ENCODE assay signal across 43 mouse cellular contexts in genomic region chr16:84507681-84508080, GRCm38 (mm10). TPM values are rescaled to one million over a fixed set of nuclear protein-coding genes. Genes with fewer than 3 reads are reported as not detected.
"Had no signal": no experiment of that assay in that cellular context is flagged by ENCODE, and none has a peak within 500 bp of the region (broad histone marks: within the 10 kb centered on the region; RNA-seq: fewer than 3 reads in every experiment).

No protein-coding gene starts in this region.

- H3K27me3 ChIP-seq: heart, embryonic 12.5 days; heart, embryonic 13.5 days; heart, embryonic 15.5 days; hindbrain, embryonic 12.5 days; hindbrain, embryonic 13.5 days; hindbrain, embryonic 15.5 days; intestine, embryonic 15.5 days; kidney, embryonic 15.5 days had no signal

- H3K9ac ChIP-seq: heart, embryonic 12.5 days; heart, embryonic 13.5 days; heart, embryonic 15.5 days; hindbrain, embryonic 12.5 days; hindbrain, embryonic 13.5 days; hindbrain, embryonic 14.5 days; hindbrain, embryonic 15.5 days; intestine, embryonic 15.5 days; kidney, embryonic 15.5 days had no signal

- H3K4me2 ChIP-seq: heart, embryonic 11.5 days; heart, embryonic 12.5 days; heart, embryonic 13.5 days; heart, embryonic 15.5 days; hindbrain, embryonic 12.5 days; hindbrain, embryonic 13.5 days; hindbrain, embryonic 14.5 days; hindbrain, embryonic 15.5 days; intestine, embryonic 15.5 days; kidney, embryonic 15.5 days had no signal

- H3K27ac ChIP-seq: heart, embryonic 13.5 days; heart, embryonic 15.5 days; hindbrain, embryonic 10.5 days; hindbrain, embryonic 12.5 days; hindbrain, embryonic 13.5 days; hindbrain, embryonic 14.5 days; hindbrain, embryonic 15.5 days; hindbrain, postnatal 0 days; intestine, embryonic 15.5 days; kidney, embryonic 15.5 days; kidney, postnatal 0 days; layer of hippocampus, adult 2 months; left cerebral cortex, adult 2 months had no signal

- DNase-seq: heart, postnatal 10 days; heart, postnatal 14 days; heart, postnatal 36 days; heart, postnatal 4 days; kidney, adult 11 months; kidney, adult 18-20 months; kidney, adult 2 months; kidney, adult 8-10 months; kidney, adult 9 months; kidney, postnatal 10 days; kidney, postnatal 14 days; kidney, postnatal 25 days; kidney, postnatal 36 days; kidney, postnatal 4 days; layer of hippocampus, adult 9-11 months; layer of hippocampus, postnatal 36 days had no signal

- H3K4me3 ChIP-seq: heart, embryonic 12.5 days; heart, embryonic 13.5 days; heart, embryonic 15.5 days; hindbrain, embryonic 10.5 days; hindbrain, embryonic 12.5 days; hindbrain, embryonic 13.5 days; hindbrain, embryonic 15.5 days; intestine, embryonic 15.5 days; kidney, embryonic 15.5 days; layer of hippocampus, adult 2 months; left cerebral cortex, adult 2 months had no signal

- H3K9me3 ChIP-seq: heart, embryonic 12.5 days; heart, embryonic 13.5 days; heart, embryonic 15.5 days; hindbrain, embryonic 10.5 days; hindbrain, embryonic 12.5 days; hindbrain, embryonic 13.5 days; hindbrain, embryonic 15.5 days; intestine, embryonic 15.5 days; kidney, embryonic 15.5 days had no signal

- H3K36me3 ChIP-seq: heart, embryonic 12.5 days; heart, embryonic 13.5 days; heart, embryonic 15.5 days; hindbrain, embryonic 10.5 days; hindbrain, embryonic 12.5 days; hindbrain, embryonic 13.5 days; hindbrain, embryonic 15.5 days; intestine, embryonic 15.5 days; kidney, embryonic 15.5 days had no signal

- H3K4me1 ChIP-seq: heart, embryonic 13.5 days; heart, embryonic 15.5 days; hindbrain, embryonic 10.5 days; hindbrain, embryonic 12.5 days; hindbrain, embryonic 13.5 days; hindbrain, embryonic 15.5 days; intestine, embryonic 15.5 days; kidney, embryonic 15.5 days had no signal

- ATAC-seq: hindbrain, embryonic 16.5 days; hindbrain, postnatal 0 days; inflammation-experienced regulatory T-cells, adult 6 months; intestine, embryonic 15.5 days; intestine, embryonic 16.5 days; intestine, postnatal 0 days had no signal

RNA-seq across cellular contexts. Expression of gene A730009L09Rik, which starts 7.2 kb away (rescaled TPM):
- polyA plus RNA-seq: heart, embryonic 11.5 days; heart, embryonic 12.5 days; heart, embryonic 13.5 days; heart, embryonic 14.5 days; heart, embryonic 15.5 days; heart, embryonic 16.5 days; heart, postnatal 0 days; hindbrain, embryonic 10.5 days; hindbrain, embryonic 11.5 days; hindbrain, embryonic 12.5 days; hindbrain, embryonic 13.5 days; hindbrain, embryonic 14.5 days; inflammation-experienced regulatory T-cells, adult 6 months; intestine, embryonic 14.5 days; intestine, embryonic 15.5 days; intestine, embryonic 16.5 days; intestine, postnatal 0 days; kidney, adult 2 months; kidney, embryonic 14.5 days; kidney, embryonic 15.5 days; kidney, embryonic 16.5 days; kidney, postnatal 0 days; large intestine, adult 2 months had no signal
